Mouse (Mus musculus) cerebellum, adult 9-10 months (tissue): ENCODE data around the gene Pip4k2b.
"Not testable (repeated sequence)": the region's sequence is repeated elsewhere in the genome, so short reads cannot be mapped to it uniquely, and the experiment has no call there.

ENCODE experiments used
- DNase-seq: peaks from one replicate; pipeline ENCODE4 v3.0.0; 2022

The Pip4k2b gene

GRCm38 (mm10) chr11:97714356-97714755 is 30.1 kb downstream of the Pip4k2b start:
- no peak for DNase-seq

- peak; percentile 70 for DNase-seq
These were observed 30.6 kb downstream of the Pip4k2b start for GRCm38 (mm10) chr11:97713896-97714295.

- DNase-seq, result no peak
These were observed 32.2 kb downstream of the Pip4k2b start for GRCm38 (mm10) chr11:97712286-97712685.

DNA sequence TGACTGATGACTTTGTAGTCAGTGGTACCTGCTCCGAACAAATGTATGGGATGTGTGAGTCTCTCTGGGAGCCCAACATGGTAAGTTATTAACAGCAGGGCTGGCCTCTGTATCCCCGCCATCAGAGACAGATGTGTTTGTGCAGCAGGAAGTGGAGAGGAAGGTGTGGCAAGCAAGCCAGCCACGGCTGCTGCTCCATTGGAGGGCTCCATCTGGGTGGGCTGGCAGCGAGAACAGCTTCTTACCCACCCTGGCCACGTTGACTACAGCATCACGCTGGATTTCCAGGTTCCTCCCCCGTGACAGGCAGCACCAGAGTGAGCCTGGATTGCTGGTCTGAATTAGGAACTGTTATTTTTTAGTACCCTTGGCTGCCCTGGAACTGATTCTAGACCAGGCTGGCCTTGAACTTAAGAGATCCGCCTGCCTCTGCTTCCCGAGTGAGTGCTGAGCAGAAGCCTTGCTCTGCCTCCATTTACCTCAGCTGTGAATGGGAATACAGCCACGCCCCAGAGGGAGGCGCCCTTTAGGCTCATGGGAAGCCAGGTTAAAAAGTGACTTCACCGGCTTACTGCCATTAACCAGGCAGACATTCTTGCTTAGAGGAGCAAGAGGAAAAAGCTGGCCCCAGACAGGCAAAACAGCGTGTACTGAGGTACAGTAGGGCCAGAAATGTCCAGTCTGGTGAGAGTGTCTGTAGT is 33.2 kb downstream of the Pip4k2b start:
- DNase-seq, result no peak

GRCm38 (mm10) chr11:97710067-97710466 is 34.4 kb downstream of the Pip4k2b start:
- DNase-seq, result not testable (repeated sequence)

DNA sequence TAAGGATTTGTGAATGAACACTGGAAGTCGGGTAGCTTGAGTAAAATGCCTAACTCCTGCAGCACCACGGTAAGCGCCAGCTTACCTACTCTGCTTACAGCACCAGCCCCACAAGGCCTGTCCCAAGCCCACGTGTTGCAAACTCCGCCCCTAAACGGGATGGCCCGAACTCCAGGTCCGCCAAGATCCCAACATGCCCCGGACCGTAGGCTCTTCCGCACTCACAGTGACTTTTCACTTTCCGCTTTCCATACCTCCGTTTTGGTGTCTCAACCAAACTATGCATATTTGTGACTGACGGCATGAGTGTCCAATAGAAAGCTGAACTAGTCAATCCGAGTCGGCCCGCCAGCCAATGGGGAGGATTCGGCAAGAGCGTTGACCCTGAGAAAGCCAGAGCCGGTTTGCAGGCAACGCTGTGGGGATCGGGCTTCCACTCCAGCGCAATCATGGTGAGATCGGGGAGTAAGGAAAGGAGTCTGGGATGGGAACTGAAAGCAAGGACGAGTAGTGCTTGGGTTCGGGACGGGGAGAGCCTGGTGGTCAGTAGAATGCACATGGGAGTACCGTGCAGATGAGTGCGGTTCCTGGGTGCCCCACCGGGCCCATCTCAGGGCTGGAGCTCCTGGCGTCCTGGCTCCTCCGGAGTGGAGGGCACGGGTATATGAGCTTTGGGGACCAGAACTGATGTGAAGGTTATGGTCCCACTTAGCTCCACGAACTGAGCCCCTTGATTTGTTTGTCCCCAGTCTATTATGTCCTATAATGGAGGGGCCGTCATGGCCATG is 41.3 kb downstream of the Pip4k2b start, which contains the start of gene Psmb3:
TSS of gene Psmb3 (plus strand) at position 361 of the 788 bp plus-strand sequence.
- peak; percentile 100 for DNase-seq

DNA sequence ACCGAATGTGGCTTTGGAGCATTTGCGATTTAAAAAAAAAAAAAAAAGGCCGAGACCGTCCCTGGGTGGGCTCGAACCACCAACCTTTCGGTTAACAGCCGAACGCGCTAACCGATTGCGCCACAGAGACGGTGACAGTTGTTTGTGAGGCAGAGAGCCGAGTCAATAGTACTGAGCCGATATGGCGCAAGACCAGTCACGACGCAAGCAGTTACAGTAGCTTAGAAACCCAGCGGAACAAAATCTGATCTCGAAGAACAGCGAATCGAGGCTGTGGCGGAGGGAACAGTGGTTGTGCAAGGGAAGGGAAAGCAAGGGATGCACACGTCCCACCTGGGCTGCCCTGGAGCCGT is 42.1 kb downstream of the Pip4k2b start:
- peak; percentile 91 for DNase-seq

- peak; percentile 73 for DNase-seq
These were observed 42.7 kb downstream of the Pip4k2b start for GRCm38 (mm10) chr11:97701581-97702392.

DNA sequence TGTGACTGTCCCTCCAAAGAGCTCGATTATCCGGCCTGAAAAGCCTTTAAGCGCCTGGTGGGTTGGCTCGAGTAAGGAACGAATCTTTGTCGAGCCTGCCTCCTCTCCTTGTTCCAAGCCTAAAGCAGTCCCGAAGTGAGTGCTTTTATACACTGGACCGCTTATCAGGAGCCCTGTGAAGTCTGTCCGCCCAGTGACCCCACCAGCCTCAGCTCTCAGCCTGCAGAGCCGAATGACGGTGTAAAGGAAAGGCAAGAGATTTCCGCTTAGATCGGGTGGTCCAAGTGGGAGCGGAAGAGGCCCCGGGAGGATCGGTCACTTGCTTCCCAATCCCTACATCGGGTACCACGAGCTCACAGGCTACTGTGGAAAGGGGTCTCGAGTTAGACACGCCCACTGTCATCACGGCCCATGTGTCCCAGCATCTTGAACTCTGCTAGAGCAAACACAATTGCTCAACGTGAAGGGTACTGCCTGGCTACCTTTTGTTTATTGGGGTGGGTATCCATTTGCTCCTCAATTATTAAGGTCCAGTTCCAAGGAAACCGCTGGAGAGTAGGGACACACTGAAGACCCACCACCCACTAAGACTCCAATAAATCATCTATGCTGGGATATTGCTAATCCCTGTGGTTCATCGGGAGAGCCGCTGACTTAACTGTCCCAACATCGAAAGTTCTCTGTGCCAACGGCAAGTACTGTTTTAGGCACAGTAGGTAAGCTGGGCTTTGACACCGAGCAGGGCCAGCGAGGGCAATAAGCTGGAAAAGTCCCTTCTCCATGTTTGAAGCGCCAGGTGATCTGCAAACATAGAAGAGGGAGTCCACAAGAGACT is 43.5 kb downstream of the Pip4k2b start:
- peak; percentile 68 for DNase-seq

DNA sequence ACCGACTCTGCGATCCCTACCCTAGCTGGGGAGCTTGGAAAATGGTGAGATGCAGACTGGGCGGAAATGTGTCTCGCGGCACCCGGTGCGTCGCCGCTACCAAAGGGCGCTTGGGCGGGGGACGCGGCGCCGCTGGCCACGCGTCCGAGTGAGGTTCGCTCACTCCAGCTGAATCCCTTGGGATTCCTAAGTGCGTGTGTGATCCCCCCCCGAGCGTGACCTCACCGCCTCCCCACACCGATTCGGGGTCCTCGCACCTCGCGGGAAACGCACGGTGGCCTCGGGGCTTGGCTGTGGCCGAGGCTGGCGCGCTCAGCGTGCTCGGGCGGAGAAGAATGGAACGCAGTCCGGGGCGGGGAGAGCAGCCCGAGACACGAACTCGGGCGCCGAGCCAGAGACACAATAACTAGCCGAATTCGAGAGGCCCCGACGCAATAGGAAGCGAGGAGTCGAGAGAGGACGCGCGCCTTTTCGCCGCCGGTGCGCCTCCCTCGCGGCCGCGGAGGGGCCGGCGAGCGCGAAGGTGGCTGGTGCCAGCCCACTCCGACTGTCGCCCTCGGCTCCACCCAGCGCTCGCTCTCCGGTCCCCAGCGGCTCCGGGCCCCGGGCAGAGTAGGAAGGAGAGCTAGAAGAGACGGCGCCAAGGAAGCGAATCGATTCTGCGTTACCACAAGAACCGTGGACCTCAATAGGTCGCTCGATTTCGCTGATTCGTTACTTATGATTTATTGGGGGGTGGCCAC is 44.3 kb downstream of the Pip4k2b start, which contains the start of gene Pcgf2:
TSS of gene Pcgf2 (minus strand) at position 495 of the 743 bp plus-strand sequence.
- DNase-seq, result peak; percentile 86

GRCm38 (mm10) chr11:97699626-97700002 is 44.9 kb downstream of the Pip4k2b start:
- DNase-seq, result peak; percentile 93

DNA sequence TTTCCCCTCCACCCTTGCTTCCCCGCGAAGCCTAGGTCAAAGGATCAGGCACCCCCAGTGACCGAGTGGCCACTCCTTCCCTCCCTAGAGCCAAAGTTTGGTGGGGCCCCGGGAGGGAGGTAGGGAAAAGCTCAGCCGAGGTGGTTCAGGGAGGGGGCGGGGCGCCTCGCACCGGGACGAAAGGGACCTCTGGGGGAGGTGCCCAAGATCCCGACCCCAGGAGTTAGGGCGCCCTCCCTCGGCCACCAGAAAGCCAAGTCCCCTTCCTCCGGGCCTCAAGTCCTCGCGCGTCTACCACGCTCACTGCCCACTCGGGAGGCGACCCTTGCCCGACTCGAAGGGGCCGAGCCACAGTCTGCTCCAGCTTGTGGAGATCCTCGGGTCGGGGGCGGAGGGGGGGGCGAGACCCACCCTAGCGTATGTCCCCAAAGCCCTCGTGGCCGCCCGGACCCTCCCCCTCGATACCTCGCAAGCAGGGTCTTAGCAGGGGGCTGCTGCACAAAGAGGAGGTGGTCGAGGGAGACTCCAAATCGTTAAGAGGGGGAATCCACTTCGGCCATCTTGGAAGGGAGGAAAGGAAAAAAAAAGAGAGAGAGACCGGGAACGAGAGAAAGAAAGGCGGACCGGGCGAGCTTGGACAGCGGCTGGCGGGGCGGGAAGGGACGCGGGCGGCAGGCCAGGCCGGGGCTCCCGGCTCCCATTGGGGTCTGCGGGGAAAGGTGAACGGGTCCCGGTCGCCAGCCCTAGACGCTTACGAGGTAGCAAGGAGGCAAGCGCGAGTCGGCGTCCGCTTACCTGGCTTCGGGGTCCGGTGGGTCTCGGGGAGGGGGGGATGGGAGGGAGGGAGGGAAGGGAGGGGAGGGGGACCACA is 45.5 kb downstream of the Pip4k2b start:
- peak; percentile 76 for DNase-seq

GRCm38 (mm10) chr11:97697891-97698529 is 46.5 kb downstream of the Pip4k2b start:
- DNase-seq, result no peak

- no peak for DNase-seq
These were observed 47.2 kb downstream of the Pip4k2b start for GRCm38 (mm10) chr11:97697199-97697890.

DNA sequence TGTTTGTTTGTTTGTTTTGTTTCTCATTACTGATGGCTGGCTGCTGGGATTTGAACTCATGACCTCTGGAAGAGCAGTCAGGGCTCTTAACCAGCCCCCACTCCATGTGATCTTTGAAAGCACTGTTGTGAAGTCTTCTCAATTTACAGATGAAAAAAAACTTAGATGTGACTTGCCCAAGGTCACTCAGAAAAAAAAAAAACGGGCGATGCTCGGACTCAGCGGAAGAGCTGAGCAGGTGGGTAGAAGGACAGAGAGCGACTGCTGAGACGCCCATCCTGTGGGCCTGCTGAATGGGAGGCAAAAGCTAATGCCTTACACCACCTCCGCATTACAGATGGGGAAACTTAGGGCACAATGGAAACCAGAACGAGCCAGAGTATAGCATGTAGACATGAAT is 47.8 kb downstream of the Pip4k2b start:
- no peak for DNase-seq

- DNase-seq, result no peak
These were observed 48.6 kb downstream of the Pip4k2b start for GRCm38 (mm10) chr11:97695712-97696401.

- peak; percentile 73 for DNase-seq
These were observed 49.4 kb downstream of the Pip4k2b start for GRCm38 (mm10) chr11:97694921-97695711.

GRCm38 (mm10) chr11:97694435-97694834 is 50.1 kb downstream of the Pip4k2b start:
- DNase-seq, result no peak
